Mouse (Mus musculus) E14TG2a.4 (cell line): ENCODE data around the gene Gabrd.

Experiments used
- CTCF ChIP-seq: conservative IDR thresholded peaks from 2 replicates; pipeline ENCODE4 v1.5.1; 2014; ENCODE audit warnings: low read length
- POU5F1 ChIP-seq: IDR thresholded peaks from 2 replicates; pipeline ENCODE4 v1.6.1; 2014; ENCODE audit warnings: low read length, borderline replicate concordance

GRCm38 (mm10) chr4:155402489-155402888 is 4.6 kb upstream of the Gabrd start:
- no peak for TF ChIP-seq CTCF
- TF ChIP-seq POU5F1: no peak
